Mouse (Mus musculus): ENCODE measurements at regions not wholly inside any gene's neighbourhood (a gene's known extent, or its start where the extent isn't known, plus 50 kb on each side); places are given as distances from the start of the nearest gene placed in this dataset.

GRCm38 (mm10) chr6:103386591-103386990, 123.8 kb upstream of the Chl1 start:
- 84% methylated on average over 4 of the region's 4 CpGs for WGBS
- no peak for DNase-seq (ENCODE audit: low spot score)
- no peak for ATAC-seq (replicated peaks; ENCODE audit: low FRiP score, low TSS enrichment, low read depth)

GRCm38 (mm10) chr6:103405961-103406360, 104.4 kb upstream of the Chl1 start:
- H3K27me3 ChIP-seq (replicated peaks; ENCODE audit: control insufficient read depth, insufficient read depth, low read length), result no peaks in the 10 kb centered on the region
- no peak overlapping the region for H3K27ac ChIP-seq (ENCODE audit: low read depth)
- H3K36me3 ChIP-seq (ENCODE audit: control insufficient read depth, insufficient read depth, low read length), result no peaks in the 10 kb centered on the region
- no peaks in the 10 kb centered on the region for H3K9me3 ChIP-seq (ENCODE audit: control insufficient read depth, low read length)
- no peak overlapping the region for H3K9ac ChIP-seq (ENCODE audit: low read length)
- ATAC-seq (replicated peaks; ENCODE audit: low FRiP score, low TSS enrichment, low read depth), result no peak
- no peaks in the 10 kb centered on the region for H3K4me1 ChIP-seq (replicated peaks; ENCODE audit: control insufficient read depth, insufficient read depth, low read length)
- H3K4me2 ChIP-seq (ENCODE audit: low read length), result no peak overlapping the region
- H3K4me3 ChIP-seq (ENCODE audit: low read depth, low read length), result no peak overlapping the region
- no peak for DNase-seq (ENCODE audit: low spot score)

More at GRCm38 (mm10) chr6:103386591-103386990, 123.8 kb upstream of the Chl1 start:
- Histone ChIP-seq H3K9ac (ENCODE audit: low read length) (no peak overlapping the region), H3K36me3 (ENCODE audit: control insufficient read depth, insufficient read depth, low read length) (no peaks in the 10 kb centered on the region), H3K4me2 (ENCODE audit: low read length) (no peak overlapping the region), H3K27me3 (replicated peaks; ENCODE audit: control insufficient read depth, insufficient read depth, low read length) (no peaks in the 10 kb centered on the region), H3K4me1 (replicated peaks; ENCODE audit: control insufficient read depth, insufficient read depth, low read length) (no peaks in the 10 kb centered on the region), H3K4me3 (ENCODE audit: low read depth, low read length) (no peak overlapping the region), H3K9me3 (ENCODE audit: control insufficient read depth, low read length) (no peaks in the 10 kb centered on the region), H3K27ac (ENCODE audit: low read depth) (no peak overlapping the region)

- Histone ChIP-seq H3K9ac (ENCODE audit: low read length) (no peak overlapping the region), H3K27ac (ENCODE audit: low read depth) (no peak overlapping the region), H3K4me3 (ENCODE audit: low read depth, low read length) (no peak overlapping the region), H3K36me3 (ENCODE audit: control insufficient read depth, insufficient read depth, low read length) (no peaks in the 10 kb centered on the region), H3K4me1 (replicated peaks; ENCODE audit: control insufficient read depth, insufficient read depth, low read length) (no peaks in the 10 kb centered on the region), H3K27me3 (replicated peaks; ENCODE audit: control insufficient read depth, insufficient read depth, low read length) (no peaks in the 10 kb centered on the region), H3K9me3 (ENCODE audit: control insufficient read depth, low read length) (no peaks in the 10 kb centered on the region), H3K4me2 (ENCODE audit: low read length) (no peak overlapping the region)
- ATAC-seq (replicated peaks; ENCODE audit: low FRiP score, low TSS enrichment, low read depth), result no peak
- WGBS, result 78% methylated on average over 2 of the region's 2 CpGs
- DNase-seq (ENCODE audit: low spot score), result no peak
Measured at GRCm38 (mm10) chr6:103414888-103415287, 95.5 kb upstream of the Chl1 start.

- Histone ChIP-seq H3K36me3 (ENCODE audit: control insufficient read depth, insufficient read depth, low read length) (no peaks in the 10 kb centered on the region), H3K9ac (ENCODE audit: low read length) (no peak overlapping the region), H3K27ac (ENCODE audit: low read depth) (no peak overlapping the region), H3K4me3 (ENCODE audit: low read depth, low read length) (no peak overlapping the region), H3K4me1 (replicated peaks; ENCODE audit: control insufficient read depth, insufficient read depth, low read length) (no peaks in the 10 kb centered on the region), H3K9me3 (ENCODE audit: control insufficient read depth, low read length) (no peaks in the 10 kb centered on the region), H3K27me3 (replicated peaks; ENCODE audit: control insufficient read depth, insufficient read depth, low read length) (no peaks in the 10 kb centered on the region), H3K4me2 (ENCODE audit: low read length) (no peak overlapping the region)
- ATAC-seq (replicated peaks; ENCODE audit: low FRiP score, low TSS enrichment, low read depth) (no peak), DNase-seq (ENCODE audit: low spot score) (no peak)
- WGBS, result 39% methylated on average over 1 of the region's 1 CpGs
Measured at GRCm38 (mm10) chr6:103421013-103421933, 89.1 kb upstream of the Chl1 start.

GRCm38 (mm10) chr6:103430933-103431594, 79.3 kb upstream of the Chl1 start:
- DNase-seq (ENCODE audit: low spot score), result no peak
- H3K9me3 ChIP-seq (ENCODE audit: control insufficient read depth, low read length), result no peaks in the 10 kb centered on the region
- no peaks in the 10 kb centered on the region for H3K36me3 ChIP-seq (ENCODE audit: control insufficient read depth, insufficient read depth, low read length)
- no peak overlapping the region for H3K9ac ChIP-seq (ENCODE audit: low read length)
- no peak overlapping the region for H3K4me3 ChIP-seq (ENCODE audit: low read depth, low read length)
- no peak overlapping the region for H3K4me2 ChIP-seq (ENCODE audit: low read length)
- no peak overlapping the region for H3K27ac ChIP-seq (ENCODE audit: low read depth)
- WGBS, result 70% methylated on average over 5 of the region's 5 CpGs
- no peaks in the 10 kb centered on the region for H3K27me3 ChIP-seq (replicated peaks; ENCODE audit: control insufficient read depth, insufficient read depth, low read length)
- no peak for ATAC-seq (replicated peaks; ENCODE audit: low FRiP score, low TSS enrichment, low read depth)
- H3K4me1 ChIP-seq (replicated peaks; ENCODE audit: control insufficient read depth, insufficient read depth, low read length), result no peaks in the 10 kb centered on the region

GRCm38 (mm10) chr6:103431595-103431957, 78.8 kb upstream of the Chl1 start:
- Histone ChIP-seq H3K4me1 (replicated peaks; ENCODE audit: control insufficient read depth, insufficient read depth, low read length) (no peaks in the 10 kb centered on the region), H3K36me3 (ENCODE audit: control insufficient read depth, insufficient read depth, low read length) (no peaks in the 10 kb centered on the region), H3K27me3 (replicated peaks; ENCODE audit: control insufficient read depth, insufficient read depth, low read length) (no peaks in the 10 kb centered on the region), H3K27ac (ENCODE audit: low read depth) (no peak overlapping the region), H3K9me3 (ENCODE audit: control insufficient read depth, low read length) (no peaks in the 10 kb centered on the region), H3K4me3 (ENCODE audit: low read depth, low read length) (no peak overlapping the region), H3K9ac (ENCODE audit: low read length) (no peak overlapping the region), H3K4me2 (ENCODE audit: low read length) (no peak overlapping the region)
- ATAC-seq (replicated peaks; ENCODE audit: low FRiP score, low TSS enrichment, low read depth), result no peak
- WGBS, result 82% methylated on average over 5 of the region's 5 CpGs
- DNase-seq (ENCODE audit: low spot score), result no peak

Data from intestine, embryonic 14.5 days (tissue).